In genomic region chr4:133307331-133307730, GRCm38 (mm10) we compare ENCODE assay signal across 9 mouse cellular contexts. TPM values are rescaled to one million over a fixed set of nuclear protein-coding genes. Genes with fewer than 3 reads are reported as not detected.
DNase-seq lines count a peak whose midpoint lies in the region; ATAC-seq lines count a peak whose summit lies in the region.
"Had no signal": no experiment of that assay in that cellular context is flagged by ENCODE, and none has a peak within 500 bp of the region (broad histone marks: within the 10 kb centered on the region; RNA-seq: fewer than 3 reads in every experiment).

No protein-coding gene starts in this region.

- ATAC-seq in forebrain, embryonic 14.5 days, result no peak
- no peak for ATAC-seq in forebrain, embryonic 16.5 days
- ATAC-seq in granulocyte monocyte progenitor cell, adult 5-6 weeks (replicated peaks; ENCODE audit: poor library complexity, severe bottlenecking), result peak; percentile 48; the same call in 1 of the 2 replicates
- no peak for ATAC-seq in liver, embryonic 13.5 days (ENCODE audit: low read depth)

- no peak overlapping the region for H3K27ac ChIP-seq in forebrain, embryonic 14.5 days (ENCODE audit: low read depth, low read length)
- H3K27ac ChIP-seq in forebrain, embryonic 16.5 days (ENCODE audit: low read length), result no peak overlapping the region
- no peak overlapping the region for H3K27ac ChIP-seq in liver, embryonic 13.5 days
- H3K27ac ChIP-seq: stomach, embryonic 15.5 days had no signal

- DNase-seq in forebrain, embryonic 14.5 days (ENCODE audit: low spot score), result peak; percentile 31
- peak; percentile 55 for DNase-seq in right cerebral cortex, adult 18-20 months
- no peak for DNase-seq in right cerebral cortex, postnatal 36 days (ENCODE audit: low spot score in 2 of 2)
- peak; percentile 67 to 76 for DNase-seq in cerebellum, adult 18-20 months
- DNase-seq in liver, embryonic 13.5 days, result peak; percentile 38
- peak; percentile 53 for DNase-seq in right cerebral cortex, postnatal 4 days

- no peak overlapping the region for H3K9ac ChIP-seq in forebrain, embryonic 14.5 days (ENCODE audit: low read length)
- no peak overlapping the region for H3K9ac ChIP-seq in forebrain, embryonic 16.5 days (replicated peaks; ENCODE audit: low read depth, low read length)
- no peak overlapping the region for H3K9ac ChIP-seq in liver, embryonic 13.5 days
- H3K9ac ChIP-seq: stomach, embryonic 15.5 days had no signal

- no peak overlapping the region for H3K4me3 ChIP-seq in forebrain, embryonic 14.5 days (ENCODE audit: low read depth, low read length)
- H3K4me3 ChIP-seq in forebrain, embryonic 16.5 days (replicated peaks; ENCODE audit: low read length), result no peak overlapping the region
- H3K4me3 ChIP-seq in liver, embryonic 13.5 days (replicated peaks), result no peak overlapping the region
- H3K4me3 ChIP-seq: stomach, embryonic 15.5 days had no signal

- peaks cover 36% of the 10 kb centered on the region for H3K36me3 ChIP-seq in forebrain, embryonic 14.5 days (ENCODE audit: control insufficient read depth, insufficient read depth, low read length)
- peaks cover 8% of the 10 kb centered on the region; the same call in 1 of the 2 replicates for H3K36me3 ChIP-seq in forebrain, embryonic 16.5 days (ENCODE audit: control insufficient read depth, insufficient read depth)
- 0 out of 2 replicates have a peak, but pooled peaks cover 5% of the 10 kb centered on the region for H3K36me3 ChIP-seq in liver, embryonic 13.5 days

- H3K27me3 ChIP-seq in forebrain, embryonic 14.5 days (replicated peaks; ENCODE audit: control insufficient read depth, insufficient read depth, low read length), result no peaks in the 10 kb centered on the region
- H3K27me3 ChIP-seq in forebrain, embryonic 16.5 days (replicated peaks; ENCODE audit: control insufficient read depth, insufficient read depth, low read length), result no peaks in the 10 kb centered on the region
- no peaks in the 10 kb centered on the region for H3K27me3 ChIP-seq in liver, embryonic 13.5 days
- H3K27me3 ChIP-seq: stomach, embryonic 15.5 days had no signal

- 36% methylated on average over 3 of the region's 3 CpGs for WGBS in forebrain, embryonic 14.5 days
- WGBS in forebrain, embryonic 16.5 days, result 31% methylated on average over 3 of the region's 3 CpGs
- 38% methylated on average over 3 of the region's 3 CpGs for WGBS in liver, embryonic 13.5 days (ENCODE audit: insufficient replicate concordance)

- H3K4me1 ChIP-seq in forebrain, embryonic 14.5 days (ENCODE audit: control insufficient read depth, insufficient read depth, low read length), result no peaks in the 10 kb centered on the region
- H3K4me1 ChIP-seq in forebrain, embryonic 16.5 days (replicated peaks; ENCODE audit: control insufficient read depth, insufficient read depth, low read length), result peaks cover 2% of the 10 kb centered on the region
- no peaks in the 10 kb centered on the region for H3K4me1 ChIP-seq in liver, embryonic 13.5 days (replicated peaks)
- H3K4me1 ChIP-seq: stomach, embryonic 15.5 days had no signal

- no peaks in the 10 kb centered on the region for H3K9me3 ChIP-seq in forebrain, embryonic 14.5 days (replicated peaks; ENCODE audit: control insufficient read depth, low read length)
- H3K9me3 ChIP-seq in forebrain, embryonic 16.5 days (ENCODE audit: control insufficient read depth, low read length), result no peaks in the 10 kb centered on the region
- no peaks in the 10 kb centered on the region for H3K9me3 ChIP-seq in liver, embryonic 13.5 days (replicated peaks)
- H3K9me3 ChIP-seq: stomach, embryonic 15.5 days had no signal

- H3K4me2 ChIP-seq in forebrain, embryonic 14.5 days (ENCODE audit: low read length), result no peak overlapping the region
- no peak overlapping the region for H3K4me2 ChIP-seq in forebrain, embryonic 16.5 days (ENCODE audit: low read length)
- H3K4me2 ChIP-seq in liver, embryonic 13.5 days, result no peak overlapping the region
- H3K4me2 ChIP-seq: stomach, embryonic 15.5 days had no signal

RNA-seq across cellular contexts. Expression of gene Tmem222, which starts 29.7 kb away (rescaled TPM):
- 125 and 131 TPM in 2 replicates for polyA plus RNA-seq in forebrain, embryonic 14.5 days (2014; fragmentation: Nextera tagmentation; extraction: Ambion mirVana)
- polyA plus RNA-seq in forebrain, embryonic 16.5 days (2015; fragmentation: Nextera tagmentation; extraction: Ambion mirVana), result 112 and 124 TPM in 2 replicates
- 52.0 and 54.1 TPM in 2 replicates for total RNA-seq in granulocyte monocyte progenitor cell, adult 5-6 weeks (2014; fragmentation: Nextera tagmentation)
- 16.0 and 20.0 TPM in 2 replicates for total RNA-seq in granulocyte monocyte progenitor cell, adult 5-6 weeks (2017)
- 38.9 and 41.0 TPM in 2 replicates for polyA plus RNA-seq in liver, embryonic 13.5 days (2015; fragmentation: Nextera tagmentation; extraction: Ambion mirVana)

RNA-seq across cellular contexts. Expression of gene Sytl1, which starts 44.4 kb away (rescaled TPM):
- 0.32 and 0.54 TPM in 2 replicates for polyA plus RNA-seq in forebrain, embryonic 14.5 days (2014; fragmentation: Nextera tagmentation; extraction: Ambion mirVana)
- polyA plus RNA-seq in forebrain, embryonic 16.5 days (2015; fragmentation: Nextera tagmentation; extraction: Ambion mirVana), result 0.47 and 0.52 TPM in 2 replicates
- 1.8 and 6.1 TPM in 2 replicates for total RNA-seq in granulocyte monocyte progenitor cell, adult 5-6 weeks (2014; fragmentation: Nextera tagmentation)
- total RNA-seq in granulocyte monocyte progenitor cell, adult 5-6 weeks (2017), result 2.2 and 2.6 TPM in 2 replicates
- 0.42 and 0.55 TPM in 2 replicates for polyA plus RNA-seq in liver, embryonic 13.5 days (2015; fragmentation: Nextera tagmentation; extraction: Ambion mirVana)

RNA-seq across cellular contexts. Expression of gene Wdtc1, which starts 46.0 kb away (rescaled TPM):
- 17.5 and 18.9 TPM in 2 replicates for polyA plus RNA-seq in forebrain, embryonic 14.5 days (2014; fragmentation: Nextera tagmentation; extraction: Ambion mirVana)
- 16.2 and 19.3 TPM in 2 replicates for polyA plus RNA-seq in forebrain, embryonic 16.5 days (2015; fragmentation: Nextera tagmentation; extraction: Ambion mirVana)
- total RNA-seq in granulocyte monocyte progenitor cell, adult 5-6 weeks (2014; fragmentation: Nextera tagmentation), result 10.2 and 10.7 TPM in 2 replicates
- total RNA-seq in granulocyte monocyte progenitor cell, adult 5-6 weeks (2017), result 7.2 and 9.1 TPM in 2 replicates
- 5.5 and 7.1 TPM in 2 replicates for polyA plus RNA-seq in liver, embryonic 13.5 days (2015; fragmentation: Nextera tagmentation; extraction: Ambion mirVana)

Comparison
In these comparisons a context has a peak if more than half of its experiments do, and no peak if none do; other contexts are left out.
1. DNase-seq: peak in forebrain, embryonic 14.5 days (single experiment), right cerebral cortex, adult 18-20 months (single experiment), cerebellum, adult 18-20 months (2 of 2), liver, embryonic 13.5 days (single experiment) and right cerebral cortex, postnatal 4 days (single experiment); none in right cerebral cortex, postnatal 36 days (0 of 2).